Mouse (Mus musculus) forebrain, embryonic 11.5 days (tissue): ENCODE data around the gene Golgb1. TPM values are rescaled to one million over a fixed set of nuclear protein-coding genes. Genes with fewer than 3 reads are reported as not detected.

Experiments used
- ATAC-seq: fragments of 200-750 bp; cut with Nextera tagmentation; replicated peaks from 2 replicates; pipeline ENCODE4 v1.8.0; 2017; ENCODE audit warnings: moderate TSS enrichment; ENCODE audit not compliant: low FRiP score
- DNase-seq: peaks from one replicate; pipeline ENCODE4 v3.0.0-alpha.2; 2017; ENCODE audit warnings: low spot score
- H3K27ac ChIP-seq: fragments of 300-500 bp; sonication (generic); 2 replicates; pipeline ENCODE4 v1.5.1; 2014; ENCODE audit warnings: low read depth, low read length
- H3K27me3 ChIP-seq: fragments of 300-500 bp; sonication (generic); 2 replicates; pipeline ENCODE4 v1.6.1; 2014; ENCODE audit warnings: mild to moderate bottlenecking, low read length, mixed read lengths; ENCODE audit not compliant: control insufficient read depth, insufficient read depth
- H3K36me3 ChIP-seq: fragments of 300-500 bp; sonication (generic); 2 replicates; pipeline ENCODE4 v1.6.1; 2014; ENCODE audit warnings: mild to moderate bottlenecking, low read length, moderate library complexity, mixed read lengths; ENCODE audit not compliant: control insufficient read depth, insufficient read depth
- H3K4me1 ChIP-seq: fragments of 300-500 bp; sonication (generic); replicated peaks from 2 replicates; pipeline ENCODE4 v1.6.1; 2014; ENCODE audit warnings: low read length, mixed read lengths; ENCODE audit not compliant: control insufficient read depth, insufficient read depth
- H3K4me2 ChIP-seq: fragments of 300-500 bp; sonication (generic); 2 replicates; pipeline ENCODE4 v1.6.1; 2014; ENCODE audit warnings: low read depth, mild to moderate bottlenecking, low read length, moderate library complexity, mixed read lengths; ENCODE audit not compliant: severe bottlenecking
- H3K4me3 ChIP-seq: fragments of 300-500 bp; sonication (generic); 2 replicates; pipeline ENCODE4 v1.5.1; 2014; ENCODE audit warnings: low read depth, low read length
- H3K9ac ChIP-seq: fragments of 300-500 bp; sonication (generic); 2 replicates; pipeline ENCODE4 v1.6.1; 2014; ENCODE audit warnings: low read length
- H3K9me3 ChIP-seq: fragments of 300-500 bp; sonication (generic); 2 replicates; pipeline ENCODE4 v1.6.1; 2016; ENCODE audit warnings: low read length, mixed read lengths; ENCODE audit not compliant: control insufficient read depth
- WGBS: fragments of 180-500 bp; shearing (Covaris S2); extraction: QIAGEN DNeasy Blood & Tissue Kit; methylation state at CpG from one replicate; pipeline ENCODE4 v1.1.7; 2014; 5-methylcytosine and 5-hydroxymethylcytosine counted together
- polyA plus RNA-seq: library from polyadenylated mRNA; unstranded; fragments of >200 nt; fragmentation: Nextera tagmentation; extraction: Ambion mirVana; gene quantifications from 2 replicates; pipeline ENCODE4 v1.2.1, GENCODE M21; 2014

Gene Golgb1
- polyA plus RNA-seq, 1 experiment from 2014 or later, result 74.2 TPM

GRCm38 (mm10) chr16:36875276-36875851 is 424 bp downstream of the Golgb1 start:
- Histone ChIP-seq H3K9me3 (no peaks in the 10 kb centered on the region), H3K9ac (peak overlapping the region; percentile 72), H3K4me1 (no peaks in the 10 kb centered on the region; the same call in 1 of the 2 replicates), H3K4me2 (peak overlapping the region; percentile 73), H3K4me3 (peak overlapping the region; percentile 91), H3K27ac (peak overlapping the region; percentile 27; the same call in 1 of the 2 replicates), H3K36me3 (no peaks in the 10 kb centered on the region; the same call in 1 of the 2 replicates), H3K27me3 (no peaks in the 10 kb centered on the region)
- ATAC-seq (peak; percentile 82; the same call in 1 of the 2 replicates), DNase-seq (no peak)
- under 1% methylated on average over 44 of the region's 48 CpGs for WGBS

GRCm38 (mm10) chr16:36877316-36877715 is 2.4 kb downstream of the Golgb1 start:
- Histone ChIP-seq H3K4me1 (no peaks in the 10 kb centered on the region; the same call in 1 of the 2 replicates), H3K9me3 (no peaks in the 10 kb centered on the region), H3K4me2 (no peak overlapping the region), H3K9ac (no peak overlapping the region), H3K27me3 (no peaks in the 10 kb centered on the region), H3K36me3 (no peaks in the 10 kb centered on the region; the same call in 1 of the 2 replicates), H3K4me3 (no peak overlapping the region), H3K27ac (no peak overlapping the region)
- WGBS, result 75% methylated on average over 5 of the region's 5 CpGs
- no peak for DNase-seq
- no peak for ATAC-seq

- ATAC-seq, result no peak
- Histone ChIP-seq H3K4me3 (no peak overlapping the region), H3K9me3 (no peaks in the 10 kb centered on the region), H3K4me1 (no peaks in the 10 kb centered on the region), H3K27ac (no peak overlapping the region), H3K27me3 (no peaks in the 10 kb centered on the region), H3K9ac (no peak overlapping the region), H3K4me2 (no peak overlapping the region), H3K36me3 (no peaks in the 10 kb centered on the region; the same call in 1 of the 2 replicates)
- no peak for DNase-seq
- WGBS, result 25% methylated on average over 5 of the region's 5 CpGs
Observed at GRCm38 (mm10) chr16:36882737-36883343, 7.9 kb downstream of the Golgb1 start.

- ATAC-seq (no peak), DNase-seq (no peak)
- H3K27me3 ChIP-seq, result no peaks in the 10 kb centered on the region
- no peak overlapping the region for H3K4me3 ChIP-seq
- no peaks in the 10 kb centered on the region for H3K4me1 ChIP-seq
- H3K9ac ChIP-seq, result no peak overlapping the region
- no peaks in the 10 kb centered on the region; the same call in 1 of the 2 replicates for H3K36me3 ChIP-seq
- H3K9me3 ChIP-seq, result no peaks in the 10 kb centered on the region
- no peak overlapping the region for H3K4me2 ChIP-seq
- 77% methylated on average over 4 of the region's 4 CpGs for WGBS
- no peak overlapping the region for H3K27ac ChIP-seq
Observed at GRCm38 (mm10) chr16:36884881-36885280, 9.9 kb downstream of the Golgb1 start.

GRCm38 (mm10) chr16:36885912-36886311 is 11.0 kb downstream of the Golgb1 start:
- WGBS, result 96% methylated on average over 11 of the region's 11 CpGs
- Histone ChIP-seq H3K9ac (no peak overlapping the region), H3K4me1 (no peaks in the 10 kb centered on the region), H3K9me3 (no peaks in the 10 kb centered on the region), H3K4me2 (no peak overlapping the region), H3K27me3 (no peaks in the 10 kb centered on the region), H3K36me3 (no peaks in the 10 kb centered on the region; the same call in 1 of the 2 replicates), H3K27ac (no peak overlapping the region), H3K4me3 (no peak overlapping the region)
- DNase-seq (no peak), ATAC-seq (no peak)

- 81% methylated on average over 5 of the region's 5 CpGs for WGBS
- Histone ChIP-seq H3K4me1 (no peaks in the 10 kb centered on the region), H3K4me3 (no peak overlapping the region), H3K27ac (no peak overlapping the region), H3K9ac (no peak overlapping the region), H3K36me3 (no peaks in the 10 kb centered on the region; the same call in 1 of the 2 replicates), H3K4me2 (no peak overlapping the region), H3K9me3 (no peaks in the 10 kb centered on the region), H3K27me3 (no peaks in the 10 kb centered on the region)
- ATAC-seq, result no peak
- DNase-seq, result no peak
Observed at GRCm38 (mm10) chr16:36887546-36887945, 12.6 kb downstream of the Golgb1 start.

GRCm38 (mm10) chr16:36890559-36890958 is 15.6 kb downstream of the Golgb1 start:
- Histone ChIP-seq H3K9ac (no peak overlapping the region), H3K27me3 (no peaks in the 10 kb centered on the region), H3K27ac (no peak overlapping the region), H3K4me1 (no peaks in the 10 kb centered on the region), H3K9me3 (no peaks in the 10 kb centered on the region), H3K36me3 (no peaks in the 10 kb centered on the region; the same call in 1 of the 2 replicates), H3K4me2 (no peak overlapping the region), H3K4me3 (no peak overlapping the region)
- ATAC-seq, result no peak
- DNase-seq, result no peak
- 92% methylated on average over 3 of the region's 3 CpGs for WGBS

GRCm38 (mm10) chr16:36891415-36891814 is 16.5 kb downstream of the Golgb1 start:
- H3K9me3 ChIP-seq, result no peaks in the 10 kb centered on the region
- H3K4me3 ChIP-seq, result no peak overlapping the region
- DNase-seq, result no peak
- H3K27ac ChIP-seq, result no peak overlapping the region
- no peaks in the 10 kb centered on the region for H3K27me3 ChIP-seq
- ATAC-seq, result no peak
- no peak overlapping the region for H3K9ac ChIP-seq
- H3K4me1 ChIP-seq, result no peaks in the 10 kb centered on the region
- WGBS, result 92% methylated on average over 4 of the region's 4 CpGs
- H3K4me2 ChIP-seq, result no peak overlapping the region
- no peaks in the 10 kb centered on the region; the same call in 1 of the 2 replicates for H3K36me3 ChIP-seq

- ATAC-seq (no peak), DNase-seq (no peak)
- H3K9ac ChIP-seq, result no peak overlapping the region
- H3K4me1 ChIP-seq, result no peaks in the 10 kb centered on the region
- H3K27me3 ChIP-seq, result no peaks in the 10 kb centered on the region
- 89% methylated on average over 10 of the region's 10 CpGs for WGBS
- H3K9me3 ChIP-seq, result no peaks in the 10 kb centered on the region
- no peak overlapping the region for H3K27ac ChIP-seq
- no peaks in the 10 kb centered on the region; the same call in 1 of the 2 replicates for H3K36me3 ChIP-seq
- no peak overlapping the region for H3K4me2 ChIP-seq
- H3K4me3 ChIP-seq, result no peak overlapping the region
Observed at GRCm38 (mm10) chr16:36893317-36893716, 18.4 kb downstream of the Golgb1 start.
